Mouse (Mus musculus): ENCODE results near the gene Slc23a4.

- TF ChIP-seq CTCF (IDR thresholded peaks at IDR 0.05; ENCODE audit: low read depth) (no peak), EP300 (IDR thresholded peaks at IDR 0.05; ENCODE audit: low read depth) (no peak)
Observed at GRCm38 (mm10) chr6:34987085-34987645, 1.0 kb downstream of the Slc23a4 start.

Data from liver, postnatal 0 days (tissue).